Mouse (Mus musculus) neural tube, embryonic 14.5 days (tissue): ENCODE measurements at regions not wholly inside any gene's neighbourhood (a gene's known extent, or its start where the extent isn't known, plus 50 kb on each side); places are given as distances from the start of the nearest gene placed in this dataset.

Source experiments
- ATAC-seq: fragments of 200-750 bp; cut with Nextera tagmentation; 2 replicates; pipeline ENCODE4 v1.8.0; 2017; ENCODE audit warnings: low read depth, mild to moderate bottlenecking, moderate TSS enrichment, moderate library complexity
- H3K27ac ChIP-seq: fragments of 300-500 bp; sonication (generic); 2 replicates; pipeline ENCODE4 v1.5.1; 2014; ENCODE audit warnings: low read depth, mild to moderate bottlenecking, control low read depth, low read length, moderate library complexity, mixed read lengths
- H3K27me3 ChIP-seq: fragments of 300-500 bp; sonication (generic); 2 replicates; pipeline ENCODE4 v1.6.1; 2014; ENCODE audit warnings: low read length; ENCODE audit not compliant: control insufficient read depth, insufficient read depth
- H3K36me3 ChIP-seq: fragments of 300-500 bp; sonication (generic); 2 replicates; pipeline ENCODE4 v1.6.1; 2014; ENCODE audit warnings: low read length, mixed read lengths; ENCODE audit not compliant: control insufficient read depth, insufficient read depth
- H3K4me1 ChIP-seq: fragments of 300-500 bp; sonication (generic); 2 replicates; pipeline ENCODE4 v1.6.1; 2014; ENCODE audit warnings: low read length; ENCODE audit not compliant: control insufficient read depth, insufficient read depth
- H3K4me2 ChIP-seq: fragments of 300-500 bp; sonication (generic); 2 replicates; pipeline ENCODE4 v1.6.1; 2014; ENCODE audit warnings: mild to moderate bottlenecking, low read depth, low read length, control low read depth
- H3K4me3 ChIP-seq: fragments of 300-500 bp; sonication (generic); 2 replicates; pipeline ENCODE4 v1.5.1; 2014; ENCODE audit warnings: low read depth, low read length, control low read depth, mixed read lengths
- H3K9ac ChIP-seq: fragments of 300-500 bp; sonication (generic); replicated peaks from 2 replicates; pipeline ENCODE4 v1.6.1; 2014; ENCODE audit warnings: low read depth, mild to moderate bottlenecking, control low read depth, low read length, mixed read lengths
- H3K9me3 ChIP-seq: fragments of 300-500 bp; sonication (generic); 2 replicates; pipeline ENCODE4 v1.6.1; 2016; ENCODE audit warnings: low read length; ENCODE audit not compliant: control insufficient read depth
- WGBS: fragments of 180-500 bp; shearing (Covaris S2); extraction: QIAGEN DNeasy Blood & Tissue Kit; methylation state at CpG from one replicate; pipeline ENCODE4 v1.1.7; 2014; 5-methylcytosine and 5-hydroxymethylcytosine counted together

DNA sequence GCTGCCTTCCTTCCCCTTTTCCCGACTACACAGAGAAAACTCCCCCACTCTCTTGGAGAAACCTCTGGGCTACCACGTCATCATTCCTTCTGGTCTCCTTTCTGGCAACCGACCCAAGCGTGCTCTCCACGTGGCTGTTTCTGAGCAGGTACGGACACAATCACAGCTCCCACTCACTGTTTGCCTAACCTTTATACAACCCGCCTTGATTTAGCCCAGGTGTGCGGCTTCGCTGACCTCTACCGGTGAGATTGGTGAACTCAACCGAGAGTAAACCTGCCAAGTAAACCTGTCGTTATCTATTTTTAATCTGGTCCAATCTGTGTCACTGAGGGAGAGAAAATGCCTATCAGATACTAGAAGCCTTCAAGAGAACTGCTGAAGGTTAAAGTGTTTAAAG is 142.7 kb upstream of the Gnai1 start:
- H3K36me3 ChIP-seq, result no peaks in the 10 kb centered on the region
- H3K4me3 ChIP-seq, result no peak overlapping the region
- no peaks in the 10 kb centered on the region for H3K9me3 ChIP-seq
- H3K4me2 ChIP-seq, result no peak overlapping the region
- 32% methylated on average over 12 of the region's 12 CpGs for WGBS
- H3K4me1 ChIP-seq, result no peaks in the 10 kb centered on the region
- no peak for ATAC-seq
- no peaks in the 10 kb centered on the region for H3K27me3 ChIP-seq
- no peak overlapping the region for H3K27ac ChIP-seq
- H3K9ac ChIP-seq, result no peak overlapping the region

- no peak overlapping the region for H3K4me3 ChIP-seq
- no peaks in the 10 kb centered on the region for H3K36me3 ChIP-seq
- no peaks in the 10 kb centered on the region for H3K27me3 ChIP-seq
- H3K4me2 ChIP-seq, result no peak overlapping the region
- H3K9me3 ChIP-seq, result no peaks in the 10 kb centered on the region
- no peak overlapping the region for H3K9ac ChIP-seq
- H3K27ac ChIP-seq, result no peak overlapping the region
- no peak for ATAC-seq
- WGBS, result 88% methylated on average over 4 of the region's 4 CpGs
- no peaks in the 10 kb centered on the region for H3K4me1 ChIP-seq
Observed at GRCm38 (mm10) chr5:18494305-18494704, 134.2 kb upstream of the Gnai1 start.

GRCm38 (mm10) chr5:18489709-18490108 is 129.6 kb upstream of the Gnai1 start:
- Histone ChIP-seq H3K9me3 (no peaks in the 10 kb centered on the region), H3K9ac (no peak overlapping the region), H3K36me3 (no peaks in the 10 kb centered on the region), H3K27me3 (no peaks in the 10 kb centered on the region), H3K4me1 (no peaks in the 10 kb centered on the region), H3K4me2 (no peak overlapping the region), H3K27ac (no peak overlapping the region), H3K4me3 (no peak overlapping the region)
- no peak for ATAC-seq
- 87% methylated on average over 3 of the region's 3 CpGs for WGBS

GRCm38 (mm10) chr5:18487076-18487772 is 127.1 kb upstream of the Gnai1 start:
- Histone ChIP-seq H3K27me3 (no peaks in the 10 kb centered on the region), H3K4me1 (no peaks in the 10 kb centered on the region), H3K4me3 (no peak overlapping the region)

GRCm38 (mm10) chr5:18484376-18484775 is 124.2 kb upstream of the Gnai1 start:
- H3K9me3 ChIP-seq, result no peaks in the 10 kb centered on the region
- H3K4me2 ChIP-seq, result no peak overlapping the region
- ATAC-seq, result no peak
- no peak overlapping the region for H3K9ac ChIP-seq
- H3K27me3 ChIP-seq, result no peaks in the 10 kb centered on the region
- H3K4me1 ChIP-seq, result no peaks in the 10 kb centered on the region
- no peak overlapping the region for H3K27ac ChIP-seq
- no peaks in the 10 kb centered on the region for H3K36me3 ChIP-seq
- H3K4me3 ChIP-seq, result no peak overlapping the region

More at GRCm38 (mm10) chr5:18487076-18487772, 127.1 kb upstream of the Gnai1 start:
- Histone ChIP-seq H3K9ac (no peak overlapping the region), H3K27ac (no peak overlapping the region), H3K36me3 (no peaks in the 10 kb centered on the region), H3K4me2 (no peak overlapping the region), H3K9me3 (no peaks in the 10 kb centered on the region)
- ATAC-seq, result no peak
- 45% methylated on average over 1 of the region's 1 CpGs for WGBS

GRCm38 (mm10) chr5:18478420-18478819 is 118.3 kb upstream of the Gnai1 start:
- no peak for ATAC-seq
- H3K27me3 ChIP-seq, result no peaks in the 10 kb centered on the region

DNA sequence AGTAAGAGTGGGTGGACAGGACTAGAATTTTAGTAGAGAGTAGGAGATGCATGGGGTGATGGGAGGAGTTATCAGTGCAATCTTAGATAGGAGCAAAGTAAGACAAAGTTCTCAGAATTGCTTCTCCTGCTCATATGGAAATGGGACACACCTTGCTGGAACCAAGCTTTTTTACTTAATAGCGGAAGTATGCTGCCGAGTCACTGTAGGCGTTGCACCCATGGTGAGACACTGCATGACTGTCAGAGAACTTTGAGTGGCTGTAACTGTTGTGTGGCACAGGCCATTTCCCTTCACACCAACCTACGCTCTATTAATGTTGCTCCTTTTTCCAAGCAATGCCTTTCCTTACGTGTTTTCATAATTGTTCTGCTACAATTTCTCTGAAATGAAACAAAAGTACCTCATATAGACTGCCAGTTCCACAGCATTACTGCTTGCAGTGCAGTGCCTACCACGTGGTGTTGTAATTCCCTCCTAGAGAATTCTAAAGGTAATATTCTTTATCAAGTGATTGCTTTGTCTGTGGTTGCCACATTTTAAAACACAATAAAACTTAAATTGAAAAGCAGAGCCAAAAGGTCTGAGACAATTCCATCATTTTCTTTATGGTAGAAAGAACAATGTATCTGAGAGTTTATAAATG is 117.3 kb upstream of the Gnai1 start:
- no peak overlapping the region for H3K4me2 ChIP-seq
- no peak overlapping the region for H3K27ac ChIP-seq
- no peaks in the 10 kb centered on the region for H3K36me3 ChIP-seq
- no peaks in the 10 kb centered on the region for H3K9me3 ChIP-seq
- no peak overlapping the region for H3K4me3 ChIP-seq
- no peaks in the 10 kb centered on the region for H3K4me1 ChIP-seq
- whole genome bisulfite sequencing, result 85% methylated on average over 6 of the region's 6 CpGs
- no peaks in the 10 kb centered on the region for H3K27me3 ChIP-seq
- ATAC-seq, result no peak
- no peak overlapping the region for H3K9ac ChIP-seq

More at GRCm38 (mm10) chr5:18478420-18478819, 118.3 kb upstream of the Gnai1 start:
- WGBS, result 88% methylated on average over 7 of the region's 7 CpGs
- no peak overlapping the region for H3K4me2 ChIP-seq
- H3K4me1 ChIP-seq, result no peaks in the 10 kb centered on the region
- H3K9me3 ChIP-seq, result no peaks in the 10 kb centered on the region
- no peak overlapping the region for H3K27ac ChIP-seq
- H3K4me3 ChIP-seq, result no peak overlapping the region
- no peak overlapping the region for H3K9ac ChIP-seq
- H3K36me3 ChIP-seq, result no peaks in the 10 kb centered on the region

GRCm38 (mm10) chr5:18472114-18472513 is 112.0 kb upstream of the Gnai1 start:
- no peaks in the 10 kb centered on the region for H3K4me1 ChIP-seq
- H3K9ac ChIP-seq, result no peak overlapping the region
- no peaks in the 10 kb centered on the region for H3K9me3 ChIP-seq
- no peak overlapping the region for H3K4me2 ChIP-seq
- H3K36me3 ChIP-seq, result no peaks in the 10 kb centered on the region
- no peak overlapping the region for H3K4me3 ChIP-seq
- ATAC-seq, result no peak
- no peaks in the 10 kb centered on the region for H3K27me3 ChIP-seq
- no peak overlapping the region for H3K27ac ChIP-seq

DNA sequence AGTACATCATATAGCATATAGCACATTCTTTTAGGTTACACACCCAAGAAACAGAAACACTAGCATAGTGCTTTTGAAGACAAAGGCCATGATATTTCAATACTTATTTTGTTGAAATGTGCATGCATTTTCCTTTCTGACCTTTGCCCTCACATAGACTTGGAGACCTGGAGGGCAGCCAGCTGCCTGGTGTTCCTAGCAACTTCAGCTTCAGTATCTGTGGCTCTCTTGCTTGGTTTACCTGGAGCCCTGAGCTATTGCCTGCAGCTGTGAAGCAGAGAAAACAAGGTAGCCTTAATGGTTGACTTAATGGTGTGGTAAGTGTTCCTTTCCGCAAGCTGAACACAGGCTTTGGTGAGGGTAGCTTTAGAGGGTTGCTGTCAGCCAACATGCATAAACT is 97.6 kb upstream of the Gnai1 start:
- H3K4me2 ChIP-seq, result no peak overlapping the region
- H3K27ac ChIP-seq, result no peak overlapping the region
- H3K9ac ChIP-seq, result no peak overlapping the region
- no peak overlapping the region for H3K4me3 ChIP-seq
- ATAC-seq, result no peak
- no peaks in the 10 kb centered on the region for H3K4me1 ChIP-seq
- H3K9me3 ChIP-seq, result no peaks in the 10 kb centered on the region
- H3K27me3 ChIP-seq, result no peaks in the 10 kb centered on the region
- 65% methylated on average over 1 of the region's 1 CpGs for WGBS
- no peaks in the 10 kb centered on the region for H3K36me3 ChIP-seq
